Mouse (Mus musculus): ENCODE data around the gene Osbpl9.

Gene Osbpl9

GRCm38 (mm10) chr4:109103145-109103883, 98.8 kb downstream of the Osbpl9 start:
- DNase-seq (ENCODE audit: low spot score in 2 of 2), result no peak

- DNase-seq (ENCODE audit: low spot score in 2 of 2), result no peak
Measured at GRCm38 (mm10) chr4:109102574-109102973, 99.5 kb downstream of the Osbpl9 start.

GRCm38 (mm10) chr4:109098861-109099260, 103.2 kb downstream of the Osbpl9 start:
- DNase-seq (ENCODE audit: low spot score in 2 of 2), result no peak

GRCm38 (mm10) chr4:109094269-109094668, 107.8 kb downstream of the Osbpl9 start:
- no peak for DNase-seq (ENCODE audit: low spot score in 2 of 2)

- DNase-seq (ENCODE audit: low spot score in 2 of 2), result no peak
Measured at GRCm38 (mm10) chr4:109092344-109092743, 109.7 kb downstream of the Osbpl9 start.

GRCm38 (mm10) chr4:109091241-109091777, 110.8 kb downstream of the Osbpl9 start:
- DNase-seq (ENCODE audit: low spot score in 2 of 2), result no peak

GRCm38 (mm10) chr4:109089999-109090398, 112.1 kb downstream of the Osbpl9 start:
- DNase-seq (ENCODE audit: low spot score in 2 of 2), result no peak

- DNase-seq (ENCODE audit: low spot score in 2 of 2), result no peak
Measured at GRCm38 (mm10) chr4:109089171-109089570, 112.9 kb downstream of the Osbpl9 start.

- DNase-seq (ENCODE audit: low spot score in 2 of 2), result no peak
Measured at GRCm38 (mm10) chr4:109080118-109080517, 122.0 kb downstream of the Osbpl9 start.

GRCm38 (mm10) chr4:109079676-109080075, 122.4 kb downstream of the Osbpl9 start:
- DNase-seq (ENCODE audit: low spot score in 2 of 2), result no peak

GRCm38 (mm10) chr4:109078941-109079340, 123.1 kb downstream of the Osbpl9 start:
- no peak for DNase-seq (ENCODE audit: low spot score in 2 of 2)

- DNase-seq (ENCODE audit: low spot score in 2 of 2), result no peak
Measured at GRCm38 (mm10) chr4:109073296-109073695, 128.8 kb downstream of the Osbpl9 start.

GRCm38 (mm10) chr4:109072891-109073290, 129.2 kb downstream of the Osbpl9 start:
- DNase-seq (ENCODE audit: low spot score in 2 of 2), result no peak

- no peak for DNase-seq (ENCODE audit: low spot score in 2 of 2)
Measured at GRCm38 (mm10) chr4:109065714-109066113, 136.4 kb downstream of the Osbpl9 start.

GRCm38 (mm10) chr4:109064941-109065340, 137.1 kb downstream of the Osbpl9 start:
- no peak for DNase-seq (ENCODE audit: low spot score in 2 of 2)

- no peak for DNase-seq (ENCODE audit: low spot score in 2 of 2)
Measured at GRCm38 (mm10) chr4:109059255-109059821, 142.7 kb downstream of the Osbpl9 start.

- DNase-seq (ENCODE audit: low spot score in 2 of 2), result no peak
Measured at GRCm38 (mm10) chr4:109057640-109058039, 144.4 kb downstream of the Osbpl9 start.

GRCm38 (mm10) chr4:109056351-109056750, 145.7 kb downstream of the Osbpl9 start:
- no peak for DNase-seq (ENCODE audit: low spot score in 2 of 2)

- DNase-seq (ENCODE audit: low spot score in 2 of 2), result no peak
Measured at GRCm38 (mm10) chr4:109054003-109054402, 148.1 kb downstream of the Osbpl9 start.

GRCm38 (mm10) chr4:109052282-109052681, 149.8 kb downstream of the Osbpl9 start:
- no peak for DNase-seq (ENCODE audit: low spot score in 2 of 2)

- no peak for DNase-seq (ENCODE audit: low spot score in 2 of 2)
Measured at GRCm38 (mm10) chr4:109048258-109048657, 153.8 kb downstream of the Osbpl9 start.

- no peak for DNase-seq (ENCODE audit: low spot score in 2 of 2)
Measured at GRCm38 (mm10) chr4:109043756-109044155, 158.3 kb downstream of the Osbpl9 start.

GRCm38 (mm10) chr4:109043294-109043693, 158.8 kb downstream of the Osbpl9 start:
- DNase-seq (ENCODE audit: low spot score in 2 of 2), result no peak

Data from frontal cortex, postnatal 36 days (tissue).